Mouse (Mus musculus) C2C12 (cell line): ENCODE data around the gene Rundc1. TPM values are rescaled to one million over a fixed set of nuclear protein-coding genes. Genes with fewer than 3 reads are reported as not detected.

Experiments used
- H3K27me3 ChIP-seq: one replicate; pipeline ENCODE4 v1.6.1; 2011; ENCODE audit not compliant: control insufficient read depth, insufficient read depth, insufficient read length
- H3K36me3 ChIP-seq: one replicate; pipeline ENCODE4 v1.6.1; 2011; ENCODE audit not compliant: control insufficient read depth, insufficient read depth
- H3K4me3 ChIP-seq: one replicate; pipeline ENCODE4 v1.5.1; 2011; ENCODE audit warnings: mild to moderate bottlenecking, control low read depth; ENCODE audit not compliant: poor library complexity, insufficient read depth, severe bottlenecking
- H3K79me2 ChIP-seq: one replicate; pipeline ENCODE4 v1.6.1; 2011; ENCODE audit not compliant: control insufficient read depth, insufficient read depth
- H3K79me3 ChIP-seq: one replicate; pipeline ENCODE4 v1.6.1; 2011; ENCODE audit warnings: low read depth, control low read depth
- H3ac ChIP-seq: one replicate; pipeline ENCODE3; 2011; ENCODE audit warnings: low read depth; ENCODE audit not compliant: control insufficient read depth, insufficient read length
- CEBPB ChIP-seq: IDR thresholded peaks from one replicate; pipeline ENCODE4 v1.6.1; 2011; ENCODE audit warnings: low read depth, mild to moderate bottlenecking, control low read depth, moderate library complexity
- CTCF ChIP-seq: IDR thresholded peaks from one replicate; pipeline ENCODE4 v1.5.1; 2011; ENCODE audit not compliant: control insufficient read depth, insufficient read depth, insufficient read length
- FOSL1 ChIP-seq: IDR thresholded peaks from one replicate; pipeline ENCODE4 v1.8.0; 2011; ENCODE audit warnings: mild to moderate bottlenecking, low read length; ENCODE audit not compliant: poor library complexity, insufficient read depth, severe bottlenecking
- MAX ChIP-seq: IDR thresholded peaks from one replicate; pipeline ENCODE4 v1.6.1; 2011; ENCODE audit warnings: mild to moderate bottlenecking, control low read depth
- MYOD1 ChIP-seq: IDR thresholded peaks from one replicate; pipeline ENCODE4 v1.6.1; 2011; ENCODE audit warnings: low read depth; ENCODE audit not compliant: control insufficient read depth, insufficient read length
- MYOG ChIP-seq: IDR thresholded peaks from one replicate; pipeline ENCODE4 v1.6.1; 2011; ENCODE audit not compliant: control insufficient read depth, insufficient read length; ENCODE audit errors: extremely low read depth
- USF1 ChIP-seq: IDR thresholded peaks from one replicate; pipeline ENCODE4 v1.6.1; 2011; ENCODE audit warnings: low read depth, mild to moderate bottlenecking, control low read depth, moderate library complexity
- microRNA-seq: library from miRNA; unstranded; fragments of <30 nt; microRNA quantifications from one replicate; pipeline ENCODE4, GENCODE M21; 2019; ENCODE audit warnings: borderline microRNAs expressed
- polyA plus RNA-seq: library from polyadenylated mRNA; unstranded; fragments of >200 nt; fragmentation: generic; extraction: Trizol; gene quantifications from one replicate; pipeline ENCODE4 v1.2.1, GENCODE M21; 2012; ENCODE audit warnings: missing spikeins

The Rundc1 gene
- polyA plus RNA-seq, 1 experiment: 10.4 TPM

- Histone ChIP-seq H3ac (no peak overlapping the region), H3K4me3 (no peak overlapping the region), H3K79me3 (no peaks in the 10 kb centered on the region), H3K36me3 (no peaks in the 10 kb centered on the region), H3K79me2 (no peaks in the 10 kb centered on the region), H3K27me3 (no peaks in the 10 kb centered on the region)
- no peak for TF ChIP-seq USF1
- no peak for TF ChIP-seq MYOD1
- no peak for TF ChIP-seq MAX
- TF ChIP-seq CTCF: no peak
- no peak for TF ChIP-seq CEBPB
- TF ChIP-seq MYOG: no peak
- TF ChIP-seq FOSL1: no peak
These were observed 56.0 kb downstream of the Rundc1 start for GRCm38 (mm10) chr11:101480912-101481311.

GRCm38 (mm10) chr11:101483804-101484203 is 58.9 kb downstream of the Rundc1 start:
- H3K79me2 ChIP-seq: no peaks in the 10 kb centered on the region
- no peaks in the 10 kb centered on the region for H3K79me3 ChIP-seq
- H3K4me3 ChIP-seq: no peak overlapping the region
- no peak overlapping the region for H3ac ChIP-seq
- H3K36me3 ChIP-seq: peaks cover 25% of the 10 kb centered on the region
- H3K27me3 ChIP-seq: no peaks in the 10 kb centered on the region
- no peak for TF ChIP-seq MYOD1
- TF ChIP-seq CEBPB: no peak
- TF ChIP-seq MAX: no peak
- TF ChIP-seq MYOG: no peak
- no peak for TF ChIP-seq FOSL1
- no peak for TF ChIP-seq CTCF
- no peak for TF ChIP-seq USF1

GRCm38 (mm10) chr11:101484245-101484644 is 59.4 kb downstream of the Rundc1 start:
- no peak for TF ChIP-seq MYOG
- TF ChIP-seq MYOD1: no peak
- TF ChIP-seq FOSL1: no peak
- TF ChIP-seq CEBPB: no peak
- TF ChIP-seq USF1: no peak
- no peak for TF ChIP-seq MAX
- no peak for TF ChIP-seq CTCF
- Histone ChIP-seq H3K27me3 (no peaks in the 10 kb centered on the region), H3K79me3 (no peaks in the 10 kb centered on the region), H3K36me3 (peaks cover 29% of the 10 kb centered on the region), H3ac (no peak overlapping the region), H3K4me3 (no peak overlapping the region), H3K79me2 (no peaks in the 10 kb centered on the region)

- no peaks in the 10 kb centered on the region for H3K79me2 ChIP-seq
- no peaks in the 10 kb centered on the region for H3K27me3 ChIP-seq
- TF ChIP-seq MAX (no peak), USF1 (no peak), MYOD1 (no peak), MYOG (no peak), CEBPB (no peak), CTCF (no peak), FOSL1 (no peak)
- no peak overlapping the region for H3K4me3 ChIP-seq
- H3K36me3 ChIP-seq: peaks cover 35% of the 10 kb centered on the region
- no peak overlapping the region for H3ac ChIP-seq
- H3K79me3 ChIP-seq: no peaks in the 10 kb centered on the region
These were observed 59.9 kb downstream of the Rundc1 start for GRCm38 (mm10) chr11:101484814-101485213.

Small RNA genes within 50 kb of the gene (microRNA-seq; reads per million reads assigned to microRNA genes)
- gene Mir6929: 0.24 reads per million

Other genes with a start within 250 kb of the Rundc1 start
- gene Ccr10, start 249.6 kb upstream of the Rundc1 start, polyA plus RNA-seq: 0.18 TPM
- 4.5 TPM for gene Ezh1, start 198.6 kb upstream of the Rundc1 start, polyA plus RNA-seq
- gene Ramp2, start 179.1 kb upstream of the Rundc1 start, polyA plus RNA-seq: 0.66 TPM
- 116 TPM for gene Vps25, start 171.4 kb upstream of the Rundc1 start, polyA plus RNA-seq
- 0.49 TPM for gene Wnk4, start 164.5 kb upstream of the Rundc1 start, polyA plus RNA-seq
- gene Cntd1, start 146.1 kb upstream of the Rundc1 start, polyA plus RNA-seq: 0.05 TPM
- gene Coa3, start 146.0 kb upstream of the Rundc1 start, polyA plus RNA-seq: 85.2 TPM
- 103 TPM for gene Becn1, start 122.8 kb upstream of the Rundc1 start, polyA plus RNA-seq
- gene Psme3, start 108.9 kb upstream of the Rundc1 start, polyA plus RNA-seq: 89.9 TPM
- 1.2 TPM for gene Aoc2, start 100.0 kb upstream of the Rundc1 start, polyA plus RNA-seq
- gene Aoc3, start 94.5 kb upstream of the Rundc1 start, polyA plus RNA-seq: 0.07 TPM
- gene G6pc, start 57.5 kb upstream of the Rundc1 start, polyA plus RNA-seq: not detected
- gene Aarsd1, start 7.5 kb upstream of the Rundc1 start, polyA plus RNA-seq: 50.6 TPM
- 5.2 TPM for gene Gm27029, start 289 bp upstream of the Rundc1 start, polyA plus RNA-seq
- gene Ptges3l, start 248 bp downstream of the Rundc1 start, polyA plus RNA-seq: 19.2 TPM
- 2,812 TPM for gene Rpl27, start 17.2 kb downstream of the Rundc1 start, polyA plus RNA-seq
- 23.4 TPM for gene Ifi35, start 23.3 kb downstream of the Rundc1 start, polyA plus RNA-seq
- 19.2 TPM for gene Rnd2, start 39.9 kb downstream of the Rundc1 start, polyA plus RNA-seq
- gene Vat1, start 41.1 kb downstream of the Rundc1 start, polyA plus RNA-seq: 306 TPM
- gene Brca1, start 126.9 kb downstream of the Rundc1 start, polyA plus RNA-seq: 5.2 TPM
- gene Nbr1, start 127.1 kb downstream of the Rundc1 start, polyA plus RNA-seq: 15.7 TPM
- 1.0 TPM for gene Tmem106a, start 157.2 kb downstream of the Rundc1 start, polyA plus RNA-seq
- not detected for gene Gm11634, start 174.2 kb downstream of the Rundc1 start, polyA plus RNA-seq
- gene Rdm1, start 202.1 kb downstream of the Rundc1 start, polyA plus RNA-seq: 9.5 TPM
- 2.5 TPM for gene Arl4d, start 240.5 kb downstream of the Rundc1 start, polyA plus RNA-seq